Mouse (Mus musculus) hindlimb bud, embryonic 11.5 days (tissue): ENCODE measurements around the gene Tsr1.

Experiments used
- DNase-seq: peaks from one replicate; pipeline ENCODE4 v3.0.0-alpha.2; 2012; ENCODE audit warnings: low read depth, low spot score; ENCODE audit errors: extremely low spot score

The Tsr1 gene

DNA sequence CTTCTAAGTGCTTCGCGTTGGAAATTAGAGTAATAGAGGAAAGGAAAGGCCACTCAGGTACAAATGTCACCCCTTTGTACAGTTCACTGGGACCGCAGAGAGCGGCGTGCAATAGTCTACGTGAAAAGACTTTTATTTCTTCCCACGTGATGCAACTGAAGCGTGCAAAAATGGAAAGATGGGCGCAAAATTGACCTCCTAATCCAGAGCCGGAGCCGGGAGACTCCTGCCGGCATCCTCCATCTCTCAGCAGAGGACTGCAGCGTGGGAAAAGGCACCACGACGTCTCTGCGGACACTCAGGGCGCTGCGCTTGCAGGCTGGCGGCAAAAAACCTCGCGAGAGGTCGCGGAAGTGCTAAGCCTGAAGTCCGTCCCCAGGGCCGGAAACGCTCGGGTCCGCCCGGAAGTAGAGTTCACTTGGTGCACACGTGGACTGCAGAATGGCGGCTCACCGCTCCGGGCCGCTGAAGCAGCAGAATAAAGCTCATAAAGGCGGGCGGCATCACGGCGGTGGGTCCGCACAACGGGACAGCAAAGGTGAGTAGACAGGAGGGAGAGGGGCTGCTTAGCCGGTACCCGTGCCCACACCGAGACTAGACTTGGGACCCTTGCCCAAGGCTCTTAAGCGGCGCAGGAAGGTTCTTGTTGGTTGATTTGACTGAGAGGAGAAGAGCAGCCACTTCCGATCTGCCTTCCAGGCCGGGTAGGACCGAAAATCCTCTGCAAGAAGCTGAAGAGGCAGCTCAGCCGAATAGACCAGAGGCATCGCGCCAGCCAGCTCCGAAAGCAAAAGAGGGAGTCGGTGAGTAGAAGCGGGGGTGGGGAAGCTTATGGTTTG, at the start of gene Tsr1:
Gene Tsr1, plus strand, starts transcription at position 394 of the 839 bp plus-strand sequence.
- peak; percentile 77 for DNase-seq

DNA sequence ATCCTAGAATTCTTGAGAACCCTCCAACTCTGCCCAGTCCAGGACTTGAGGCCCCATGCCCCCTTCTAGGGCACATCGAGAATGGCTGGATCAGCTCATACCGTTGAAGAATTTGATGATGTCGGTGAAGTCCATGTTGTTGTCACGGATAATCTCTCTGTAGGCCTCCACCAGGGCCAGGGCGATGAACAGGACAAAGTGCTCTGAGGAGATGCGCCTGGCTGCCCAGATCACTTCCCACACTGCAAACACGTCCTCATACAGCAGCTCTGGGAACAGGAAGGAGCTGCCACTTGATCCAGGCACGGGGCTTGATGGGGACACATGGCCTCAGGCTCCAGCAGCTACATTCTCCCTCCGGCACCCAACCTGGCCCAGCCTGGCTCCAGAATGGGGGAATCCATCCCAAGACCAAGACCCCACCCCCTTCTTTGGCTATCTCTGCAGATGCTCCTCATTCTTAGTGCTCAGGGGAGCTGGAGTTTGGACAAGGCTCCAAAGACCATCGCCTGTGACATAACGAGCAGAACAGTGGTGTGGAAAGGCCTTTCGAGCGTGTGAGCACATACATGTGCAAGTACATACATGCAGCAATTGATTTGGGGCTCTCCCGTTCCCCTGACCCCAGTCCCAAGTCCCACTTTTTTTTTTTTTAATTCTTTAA, 46.7 kb upstream of the Tsr1 start:
- no peak for DNase-seq

DNA sequence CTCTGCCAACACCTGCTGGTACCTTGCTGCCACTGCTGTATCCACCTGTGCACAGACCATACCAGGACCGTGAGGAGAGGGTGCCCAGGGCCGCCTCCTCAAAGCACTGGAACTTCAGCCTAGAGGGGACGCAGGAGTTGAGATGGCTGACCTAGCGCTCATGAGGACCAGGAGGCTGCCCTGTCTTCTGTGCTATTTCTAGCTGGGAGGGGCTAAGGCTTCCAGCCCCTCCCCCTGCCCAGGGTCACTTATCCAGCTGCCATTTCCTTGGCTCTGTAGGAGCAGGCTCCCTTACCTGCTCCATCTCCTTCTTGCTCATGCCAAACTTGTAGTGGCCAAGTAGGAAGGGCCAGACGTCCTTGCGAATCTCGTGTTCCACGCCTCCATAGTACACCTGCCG, 40.1 kb upstream of the Tsr1 start:
- DNase-seq, result no peak

DNA sequence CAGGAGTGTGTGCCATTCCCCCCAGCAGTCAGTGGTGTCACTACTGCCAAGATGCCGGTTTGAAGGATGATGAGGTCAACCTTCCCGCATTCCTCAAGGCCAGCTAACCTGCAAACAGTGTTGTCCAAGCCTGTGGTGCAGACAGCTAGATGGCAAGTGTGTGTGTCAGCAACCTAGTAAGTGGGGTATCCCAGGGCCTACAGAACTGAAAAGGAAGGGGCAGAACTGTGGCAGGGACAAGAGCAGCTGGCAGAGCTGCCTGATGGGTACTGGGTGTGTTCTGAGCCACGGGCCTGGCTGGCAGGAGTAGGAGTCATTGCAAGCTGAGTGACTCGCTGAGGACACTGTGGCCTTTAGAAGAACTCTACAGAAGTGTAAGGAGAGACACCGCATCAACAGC, 35.7 kb upstream of the Tsr1 start:
- no peak for DNase-seq

DNA sequence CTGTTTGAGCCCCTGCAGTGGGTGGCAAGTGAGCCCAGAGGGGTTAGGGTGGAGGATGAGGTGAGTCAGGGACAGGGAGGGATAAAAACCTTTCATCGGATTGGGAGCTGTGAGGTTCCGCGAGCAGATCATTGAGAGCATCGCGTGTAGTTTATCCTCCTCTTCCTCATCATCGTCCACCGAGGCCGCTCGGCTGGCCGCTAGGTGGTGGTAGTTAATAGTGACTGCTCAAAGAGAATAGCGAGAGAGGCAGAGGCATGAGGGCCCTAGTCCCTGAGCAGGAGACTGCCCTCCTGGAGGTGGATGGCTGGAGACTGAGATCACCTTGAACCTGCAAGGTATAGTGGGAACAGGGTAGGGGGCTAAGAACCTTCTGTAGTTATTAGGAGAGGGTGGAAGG, 34.4 kb upstream of the Tsr1 start:
- DNase-seq, result no peak

DNA sequence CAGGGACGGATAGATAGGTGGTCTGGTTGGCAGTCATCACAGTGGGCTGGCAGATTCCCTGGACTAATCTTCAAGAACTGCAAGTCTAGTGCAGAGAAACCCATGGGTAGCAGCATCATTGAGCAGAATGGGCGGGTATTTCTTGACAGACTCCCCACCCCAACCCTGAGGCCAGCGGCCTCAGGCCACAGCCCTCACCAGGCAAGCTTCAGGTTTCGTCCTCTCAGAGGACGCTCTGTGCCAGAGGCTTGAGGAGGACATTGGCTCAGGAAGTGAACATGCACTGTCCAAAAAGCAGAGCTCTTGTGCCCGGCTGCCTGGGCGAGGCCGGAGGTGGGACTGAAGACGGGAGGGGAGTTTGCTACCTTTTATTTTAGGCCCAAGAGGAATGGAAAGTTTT, 33.5 kb upstream of the Tsr1 start:
- DNase-seq, result no peak

DNA sequence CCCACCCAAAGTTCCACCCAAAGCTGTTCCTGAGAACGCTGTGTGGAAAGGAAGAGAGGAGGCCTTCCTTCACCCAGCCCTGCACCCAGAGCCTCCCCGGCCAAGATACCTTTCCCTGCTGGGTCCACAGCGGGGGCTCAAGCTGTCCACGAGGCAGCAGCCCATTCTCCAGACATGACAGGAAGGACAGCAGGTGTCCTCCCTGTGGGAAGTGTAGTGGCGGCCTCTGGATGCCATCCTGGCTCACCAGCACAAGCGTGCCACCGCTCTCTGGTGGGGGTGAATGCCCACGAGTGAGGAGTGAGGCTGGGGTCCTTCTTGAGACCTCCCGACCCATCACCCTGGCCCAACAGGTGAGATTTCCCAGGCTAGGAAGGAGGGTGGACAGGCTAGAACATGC, 32.6 kb upstream of the Tsr1 start:
- no peak for DNase-seq

DNA sequence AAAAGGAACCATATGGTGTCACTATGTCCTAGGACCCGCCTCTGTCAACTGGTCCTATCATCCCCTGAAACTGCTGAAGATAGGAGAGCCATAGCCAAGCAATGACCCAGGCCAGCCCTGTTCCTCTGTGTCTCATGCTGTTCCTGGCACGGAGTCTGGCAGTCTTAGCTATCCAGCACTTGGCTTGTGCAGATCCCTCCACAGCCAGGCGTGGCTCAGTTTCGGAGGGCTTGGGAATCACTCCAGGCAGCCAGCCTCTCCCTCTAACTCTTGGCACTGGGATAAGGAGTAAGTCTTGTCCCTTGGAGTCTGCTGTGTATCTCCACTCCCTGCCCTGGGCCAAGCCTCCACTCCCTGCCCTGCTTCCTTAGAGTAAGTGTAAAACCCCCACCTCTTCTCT, 31.2 kb upstream of the Tsr1 start:
- no peak for DNase-seq

DNA sequence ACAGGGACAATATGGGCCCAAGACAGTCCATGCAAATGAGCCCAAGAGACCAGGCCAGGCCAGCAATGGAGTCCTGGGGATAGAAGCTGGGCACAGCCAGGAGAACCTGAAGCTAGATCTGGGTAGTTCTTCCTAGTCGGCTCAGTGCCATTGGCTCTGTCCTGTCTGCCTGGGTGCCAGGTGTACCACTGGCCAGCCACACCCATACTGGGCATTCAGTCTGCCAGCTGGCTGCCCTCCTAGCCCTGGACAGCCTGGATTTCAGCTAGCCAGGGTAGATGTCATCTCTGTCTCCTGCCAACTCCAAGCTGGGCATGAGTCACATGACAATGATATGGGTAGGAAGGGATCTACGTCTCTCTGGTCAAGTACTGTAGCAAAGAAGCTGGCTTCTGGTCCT, 30.7 kb upstream of the Tsr1 start:
- DNase-seq, result no peak

DNA sequence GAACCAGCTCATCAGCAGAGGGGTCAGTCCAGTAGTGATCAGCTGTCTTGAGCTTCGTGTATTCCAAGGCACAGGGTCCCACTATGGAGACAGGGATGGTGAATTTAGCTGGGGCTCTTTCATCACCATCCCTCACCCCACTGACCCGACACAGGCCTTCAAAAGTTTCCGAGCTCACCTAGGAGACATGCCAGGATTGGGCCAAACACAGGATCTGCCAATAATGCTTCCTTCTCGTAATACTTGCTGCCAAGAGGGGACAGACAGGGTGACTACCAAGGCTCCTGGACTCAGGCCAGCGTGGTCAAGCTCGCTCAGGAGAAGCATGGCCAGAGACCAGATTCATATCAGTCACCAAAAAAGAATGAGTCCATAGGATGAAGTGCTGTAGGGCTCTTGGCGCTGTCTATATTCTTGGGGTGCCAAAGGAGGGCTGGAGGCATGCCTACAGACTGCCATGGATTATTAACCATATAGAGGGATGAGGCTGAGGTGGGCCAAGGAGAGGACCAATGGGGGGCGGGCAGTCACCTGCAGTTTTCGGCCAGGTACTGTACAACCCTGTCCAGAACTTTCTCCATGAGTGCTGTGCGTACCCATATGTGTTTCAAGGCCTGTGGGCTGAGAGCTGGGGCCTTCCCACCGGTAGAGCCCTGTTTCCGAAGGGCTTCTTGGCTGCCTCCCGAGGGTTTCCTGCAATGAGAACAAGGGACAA, 29.7 kb upstream of the Tsr1 start:
- no peak for DNase-seq

DNA sequence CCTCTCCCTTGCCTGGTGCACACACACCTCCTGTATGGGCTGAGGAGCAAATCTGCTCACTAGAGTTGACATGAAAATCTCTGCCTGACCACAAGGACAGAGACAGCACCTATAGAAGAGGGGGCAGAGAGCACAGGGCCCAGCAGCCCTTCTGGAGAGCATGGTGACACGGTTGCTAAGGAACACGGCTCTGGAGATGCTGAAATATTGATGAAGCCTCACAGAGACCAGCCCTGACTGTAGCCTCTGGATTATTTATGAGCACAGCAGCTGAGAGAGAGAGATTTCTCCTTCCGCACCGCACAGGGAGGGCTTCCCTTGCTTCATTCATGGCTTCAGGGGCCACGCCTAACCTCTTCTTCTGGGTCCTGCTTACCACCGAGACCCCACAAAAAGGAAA, 28.3 kb upstream of the Tsr1 start:
- DNase-seq, result no peak

DNA sequence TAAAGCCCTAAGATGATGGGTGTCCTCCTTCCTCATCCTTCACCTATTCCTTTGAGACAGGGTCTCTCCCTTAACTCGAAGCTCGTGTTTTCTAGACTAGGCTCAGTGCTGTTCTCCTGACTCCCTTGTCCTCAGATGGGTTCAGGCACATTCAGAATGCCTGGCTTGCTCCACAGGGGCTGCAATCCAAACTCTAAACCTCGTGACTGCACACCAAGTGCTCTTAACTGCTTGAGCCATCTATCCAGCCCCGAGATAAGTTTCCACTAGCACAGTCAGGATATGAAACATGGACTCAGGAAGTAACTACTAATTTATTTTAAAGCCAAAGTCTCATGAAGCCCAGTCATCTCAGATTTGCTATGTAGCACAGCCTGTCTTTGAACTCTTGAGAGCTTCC, 27.3 kb upstream of the Tsr1 start:
- no peak for DNase-seq

DNA sequence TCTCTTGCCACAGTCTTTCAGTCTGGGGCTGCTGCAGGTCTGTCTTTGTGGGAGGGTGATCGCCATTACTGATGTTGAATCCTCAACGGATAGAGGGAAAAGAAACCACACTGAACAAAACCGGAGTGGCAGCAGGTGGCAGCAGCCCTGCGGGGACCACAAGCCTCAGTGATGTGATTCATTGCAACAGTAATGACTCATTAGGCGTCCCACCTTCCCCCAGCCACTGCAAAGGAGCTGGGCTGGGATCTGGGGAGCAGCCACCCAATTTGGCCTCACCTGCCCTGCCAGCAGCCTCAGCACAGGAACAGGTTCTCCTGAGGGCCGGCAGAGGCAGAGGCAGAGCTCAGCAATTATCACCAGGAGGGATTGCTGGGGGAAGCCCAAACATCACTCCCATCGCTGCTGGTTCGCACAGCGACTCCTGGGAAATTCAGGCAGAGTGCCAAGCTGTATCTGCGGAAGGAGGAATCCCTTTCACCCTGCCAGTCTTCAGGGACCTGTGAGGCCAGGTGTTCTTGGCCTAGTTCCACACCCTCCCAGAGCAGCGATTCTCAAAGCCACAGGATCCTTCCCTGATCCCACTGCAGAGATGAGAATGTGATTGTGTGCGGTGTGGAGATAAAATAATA, 26.8 kb upstream of the Tsr1 start:
- no peak for DNase-seq

DNA sequence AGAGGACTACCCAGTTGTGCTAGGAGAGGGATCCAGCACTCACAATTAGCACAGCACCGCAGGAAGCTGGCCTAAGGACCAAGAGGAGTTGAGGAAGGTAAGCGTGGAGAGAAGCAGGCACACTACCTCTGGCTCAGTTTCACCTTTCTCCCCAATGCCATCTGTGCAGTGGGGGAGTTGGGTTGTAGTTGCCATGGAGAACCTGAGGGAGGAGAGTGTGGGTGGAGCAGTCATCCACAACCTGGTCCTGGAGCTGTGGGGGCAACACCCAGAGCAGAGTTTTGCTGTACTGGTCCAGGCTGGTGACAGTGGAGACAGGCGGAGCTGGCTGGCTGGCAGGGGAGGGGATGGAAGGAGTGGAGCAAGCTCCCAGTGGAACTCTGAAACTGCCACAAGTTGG, 23.2 kb upstream of the Tsr1 start:
- no peak for DNase-seq

DNA sequence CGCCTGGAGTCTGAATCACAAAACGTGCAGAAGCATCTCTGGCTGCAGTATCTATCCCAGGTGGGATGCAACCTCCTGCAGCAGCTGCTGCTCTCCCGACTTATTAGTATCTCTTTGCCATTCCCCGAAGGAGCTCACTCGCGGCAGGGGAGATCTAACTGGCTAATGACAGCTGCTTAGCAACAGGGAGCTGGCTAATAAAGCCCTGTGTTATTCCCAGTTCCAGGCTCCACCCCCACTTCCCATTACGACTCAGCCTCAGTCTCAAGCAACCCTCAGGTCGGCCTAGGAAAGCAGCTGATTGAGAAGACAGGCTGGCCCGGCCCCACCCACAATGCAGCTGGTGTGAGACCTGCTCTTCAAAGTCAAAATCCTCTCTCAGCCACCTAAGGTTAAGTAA, 21.1 kb upstream of the Tsr1 start:
- DNase-seq, result peak; percentile 28

DNA sequence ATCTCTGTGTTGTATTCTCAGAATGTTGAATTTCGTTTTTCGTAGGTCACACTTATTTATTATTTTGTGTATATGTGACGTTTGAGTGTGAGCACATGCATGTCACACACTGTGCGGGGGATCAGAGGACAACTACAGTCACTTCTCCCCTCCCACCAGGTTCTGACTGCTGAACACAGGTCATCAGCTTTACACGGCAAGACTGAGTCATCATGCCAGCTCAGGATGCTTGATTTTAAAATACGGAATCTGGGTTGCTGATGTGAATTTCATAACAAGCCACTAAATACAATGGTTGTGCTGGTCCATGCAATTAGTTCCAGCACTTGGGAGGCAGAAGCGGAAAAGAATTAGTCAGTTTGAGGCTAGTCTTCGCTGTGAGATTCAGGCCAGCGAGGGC, 16.9 kb upstream of the Tsr1 start:
- DNase-seq, result no peak

DNA sequence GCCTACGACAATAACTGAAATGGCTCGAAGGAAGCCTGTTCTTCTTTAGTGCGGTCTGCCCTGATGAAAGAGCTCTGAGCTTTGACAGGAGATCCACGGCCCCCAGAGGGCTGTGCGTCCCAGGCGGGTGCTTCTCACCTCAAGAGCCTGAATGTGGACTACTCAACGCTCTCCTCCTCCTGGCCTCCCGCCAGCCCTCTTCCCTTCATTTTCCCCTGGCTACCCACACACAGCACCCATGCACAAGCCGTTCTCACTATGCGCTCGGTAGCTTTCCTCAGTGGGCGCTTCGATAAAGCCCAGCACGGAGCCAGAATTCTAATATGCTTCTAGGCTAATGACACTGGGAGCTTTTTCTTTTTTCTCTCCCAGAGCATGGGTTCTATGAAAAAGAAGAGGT, 15.9 kb upstream of the Tsr1 start:
- no peak for DNase-seq

DNA sequence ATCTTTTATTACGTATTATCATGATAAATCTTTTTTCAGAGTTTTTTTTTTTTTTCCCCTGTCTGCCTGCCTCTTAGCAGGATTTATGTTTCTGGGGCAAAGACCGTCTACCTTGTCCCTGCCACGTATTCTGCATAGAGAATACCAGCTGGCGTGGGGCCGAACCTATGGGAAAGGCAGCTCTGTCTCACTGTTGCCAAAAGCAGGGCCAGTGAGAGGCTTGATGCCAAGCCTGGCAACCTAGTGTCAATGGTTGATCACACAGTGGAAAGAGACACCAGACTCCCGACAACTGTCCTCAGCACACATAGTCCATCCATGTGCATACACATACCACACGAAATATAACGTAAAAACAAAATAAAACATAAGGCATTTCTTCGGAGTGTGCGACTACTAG, 14.8 kb upstream of the Tsr1 start:
- no peak for DNase-seq

DNA sequence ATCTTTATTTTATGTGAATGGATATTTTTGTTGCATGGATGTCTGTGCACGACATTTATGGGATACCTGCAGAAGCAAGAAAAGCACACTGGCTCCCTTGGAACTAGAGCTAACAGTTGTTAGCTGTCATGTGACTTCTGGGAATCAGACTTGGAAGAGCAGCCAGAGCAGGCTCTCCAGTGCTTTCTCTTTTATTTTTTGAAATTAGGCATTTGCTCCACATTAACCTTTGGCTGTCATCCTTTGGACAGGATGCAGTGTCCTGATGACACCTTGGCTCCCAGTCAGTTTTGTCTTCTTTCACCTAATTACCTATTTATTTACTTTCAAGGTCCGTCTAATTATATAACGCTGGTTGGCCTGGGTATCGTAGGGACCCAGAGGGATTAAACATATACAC, 3.3 kb upstream of the Tsr1 start:
- no peak for DNase-seq

DNA sequence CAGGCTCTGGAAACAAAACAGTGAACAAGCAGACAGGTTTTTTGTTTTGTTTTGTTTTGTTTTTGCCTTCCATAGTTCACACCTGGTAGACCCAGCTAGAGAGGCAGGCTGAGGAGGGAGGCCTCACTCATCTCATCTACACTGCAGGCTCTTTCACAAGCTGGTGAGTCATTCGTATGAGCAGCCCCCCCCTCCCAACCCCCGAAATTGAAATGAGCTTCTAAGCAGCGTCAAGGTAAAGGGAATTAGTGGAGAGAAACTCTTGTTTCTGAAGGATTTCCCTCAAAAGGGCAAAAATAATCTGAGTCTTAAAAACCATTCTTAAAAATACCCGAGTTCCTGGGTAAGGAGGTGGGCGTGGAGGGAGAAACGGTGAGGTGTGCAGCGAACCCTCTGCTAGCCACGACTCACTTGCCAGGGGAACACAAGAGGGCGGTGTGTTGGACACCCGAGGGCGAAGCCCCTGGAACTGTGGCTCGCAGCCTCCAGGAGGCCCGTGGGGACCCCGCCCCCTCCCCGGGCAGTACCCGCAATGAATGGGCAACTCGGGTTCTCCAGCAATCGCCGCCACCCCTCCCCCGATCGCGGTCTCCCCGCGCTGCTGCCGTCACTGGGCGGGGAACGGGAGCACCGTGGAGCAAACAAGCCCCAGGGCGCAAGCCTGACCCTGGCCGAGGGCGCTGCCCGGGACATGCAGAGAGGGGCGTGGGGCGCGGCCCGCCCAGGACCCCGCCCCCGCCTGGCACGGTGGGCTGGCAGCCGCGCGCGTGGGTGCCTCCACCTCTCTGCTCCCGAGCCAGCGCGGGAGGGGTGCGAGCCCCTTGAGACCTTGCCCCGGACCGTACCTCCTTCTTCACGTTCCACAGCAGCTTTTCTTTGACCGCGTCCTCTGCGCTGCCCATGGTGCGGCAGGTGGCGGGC, 1.6 kb upstream of the Tsr1 start:
- no peak for DNase-seq
